ENCODE assay signal across 1 mouse cellular context in genomic region chr8:4250306-4250970, GRCm38 (mm10).
A peak's percentile ranks its signal among the peaks of the same experiment; 100 is the strongest.
TF ChIP-seq lines count a peak whose summit lies in the region.

No protein-coding gene starts in this region.

TF ChIP-seq in CH12.LX, 34 proteins besides CTCF, POLR2A, EP300 and RAD21 (continued from another document):
- TF ChIP-seq SIN3A (IDR thresholded peaks at IDR 0.05; ENCODE audit: low read length), result peak; percentile 48; the same call in 1 of the 2 replicates
- 0 out of 2 replicates have a peak, but pooled peaks have one; percentile 37 for TF ChIP-seq MXI1 (IDR thresholded peaks at IDR 0.05; ENCODE audit: low read depth, low read length)
- TF ChIP-seq E2F4 (IDR thresholded peaks at IDR 0.05; ENCODE audit: insufficient replicate concordance, low read depth, low read length), result no peak
- 0 out of 2 replicates have a peak, but pooled peaks have one; percentile 46 for TF ChIP-seq NELFE (IDR thresholded peaks at IDR 0.05; ENCODE audit: low read depth, low read length)
- peak; percentile 44; the same call in 1 of the 2 replicates for TF ChIP-seq IRF4 (IDR thresholded peaks at IDR 0.05; ENCODE audit: low read depth, low read length)
- TF ChIP-seq CHD2 (IDR thresholded peaks at IDR 0.05; ENCODE audit: low read length), result peak; percentile 72
- 0 out of 2 replicates have a peak, but pooled peaks have one; percentile 25 for TF ChIP-seq BHLHE40 (IDR thresholded peaks at IDR 0.05; ENCODE audit: low read depth, low read length)
- peak; percentile 43; the same call in 1 of the 2 replicates for TF ChIP-seq NRF1 (IDR thresholded peaks at IDR 0.05; ENCODE audit: low read depth, low read length)
- peak; percentile 70 for TF ChIP-seq SMC3 (IDR thresholded peaks at IDR 0.05; ENCODE audit: low read depth, low read length)
- TF ChIP-seq MAZ (IDR thresholded peaks at IDR 0.05; ENCODE audit: low read depth, low read length), result peak; percentile 55; the same call in 1 of the 2 replicates
- 0 out of 2 replicates have a peak, but pooled peaks have one; percentile 13 for TF ChIP-seq ELF1 (IDR thresholded peaks at IDR 0.05; ENCODE audit: low read depth, low read length)
- 0 out of 2 replicates have a peak, but pooled peaks have one; percentile 32 for TF ChIP-seq MEF2A (IDR thresholded peaks at IDR 0.05; ENCODE audit: borderline replicate concordance, low read depth, low read length)
